In genomic region chr10:96828581-96829246, GRCm38 (mm10) we compare ENCODE assay signal across 14 mouse cellular contexts.
A peak's percentile ranks its signal among the peaks of the same experiment; 100 is the strongest.
DNase-seq lines count a peak whose midpoint lies in the region; ATAC-seq and TF ChIP-seq lines count a peak whose summit lies in the region.
"Had no signal": no experiment of that assay in that cellular context is flagged by ENCODE, and none has a peak within 500 bp of the region (broad histone marks: within the 10 kb centered on the region; RNA-seq: fewer than 3 reads in every experiment).

No protein-coding gene starts in this region.

- no peak for TF ChIP-seq CTCF in midbrain, postnatal 0 days (IDR thresholded peaks at IDR 0.05)
- TF ChIP-seq CTCF in kidney, adult 2 months (conservative IDR thresholded peaks at IDR 0.05; ENCODE audit: insufficient read depth, insufficient read length, low read depth, low read length): no peak

- no peaks in the 10 kb centered on the region for H3K27me3 ChIP-seq in forebrain, embryonic 14.5 days (replicated peaks; ENCODE audit: control insufficient read depth, insufficient read depth, low read length)
- H3K27me3 ChIP-seq in forebrain, embryonic 10.5 days (ENCODE audit: poor library complexity, severe bottlenecking): no peaks in the 10 kb centered on the region
- no peaks in the 10 kb centered on the region for H3K27me3 ChIP-seq in midbrain, postnatal 0 days (ENCODE audit: insufficient read depth, low read length)
- no peaks in the 10 kb centered on the region for H3K27me3 ChIP-seq in midbrain, embryonic 10.5 days (ENCODE audit: low read depth, poor library complexity, severe bottlenecking)
- no peaks in the 10 kb centered on the region for H3K27me3 ChIP-seq in kidney, adult 2 months (replicated peaks; ENCODE audit: control insufficient read depth, insufficient read depth, low read length)
- H3K27me3 ChIP-seq: liver, embryonic 15.5 days; Patski had no signal

- no peak overlapping the region for H3K27ac ChIP-seq in forebrain, embryonic 14.5 days (ENCODE audit: low read depth, low read length)
- H3K27ac ChIP-seq in forebrain, embryonic 10.5 days: no peak overlapping the region
- no peak overlapping the region for H3K27ac ChIP-seq in midbrain, postnatal 0 days (ENCODE audit: low read depth, low read length)
- no peak overlapping the region for H3K27ac ChIP-seq in midbrain, embryonic 10.5 days (replicated peaks)
- no peak overlapping the region for H3K27ac ChIP-seq in kidney, adult 2 months (ENCODE audit: insufficient read depth, low read depth, low read length)
- H3K27ac ChIP-seq: liver, embryonic 15.5 days had no signal

- no peaks in the 10 kb centered on the region for H3K36me3 ChIP-seq in forebrain, embryonic 14.5 days (ENCODE audit: control insufficient read depth, insufficient read depth, low read length)
- no peaks in the 10 kb centered on the region for H3K36me3 ChIP-seq in forebrain, embryonic 10.5 days (replicated peaks)
- no peaks in the 10 kb centered on the region for H3K36me3 ChIP-seq in midbrain, postnatal 0 days (ENCODE audit: insufficient read depth, low read length)
- H3K36me3 ChIP-seq in midbrain, embryonic 10.5 days: no peaks in the 10 kb centered on the region
- H3K36me3 ChIP-seq in kidney, adult 2 months (ENCODE audit: control insufficient read depth, insufficient read depth, low read length): no peaks in the 10 kb centered on the region
- H3K36me3 ChIP-seq: liver, embryonic 15.5 days had no signal

- H3K9ac ChIP-seq in forebrain, embryonic 14.5 days (ENCODE audit: low read length): no peak overlapping the region
- H3K9ac ChIP-seq in midbrain, postnatal 0 days (replicated peaks; ENCODE audit: low read length, poor library complexity, severe bottlenecking): no peak overlapping the region
- H3K9ac ChIP-seq: liver, embryonic 15.5 days had no signal

- no peaks in the 10 kb centered on the region for H3K9me3 ChIP-seq in forebrain, embryonic 14.5 days (replicated peaks; ENCODE audit: control insufficient read depth, low read length)
- no peaks in the 10 kb centered on the region for H3K9me3 ChIP-seq in forebrain, embryonic 10.5 days
- H3K9me3 ChIP-seq in midbrain, postnatal 0 days (ENCODE audit: low read length): no peaks in the 10 kb centered on the region
- H3K9me3 ChIP-seq in midbrain, embryonic 10.5 days (replicated peaks): no peaks in the 10 kb centered on the region
- H3K9me3 ChIP-seq: liver, embryonic 15.5 days had no signal

- no peak overlapping the region for H3K4me3 ChIP-seq in forebrain, embryonic 14.5 days (ENCODE audit: low read depth, low read length)
- no peak overlapping the region for H3K4me3 ChIP-seq in forebrain, embryonic 10.5 days
- H3K4me3 ChIP-seq in midbrain, postnatal 0 days (ENCODE audit: low read depth, low read length): no peak overlapping the region
- H3K4me3 ChIP-seq in midbrain, embryonic 10.5 days: no peak overlapping the region
- H3K4me3 ChIP-seq in kidney, adult 2 months (ENCODE audit: insufficient read depth, low read depth, low read length): no peak overlapping the region
- H3K4me3 ChIP-seq: liver, embryonic 15.5 days had no signal

- H3K4me2 ChIP-seq in forebrain, embryonic 14.5 days (ENCODE audit: low read length): no peak overlapping the region
- no peak overlapping the region for H3K4me2 ChIP-seq in midbrain, postnatal 0 days (ENCODE audit: low read depth, low read length, poor library complexity, severe bottlenecking)
- H3K4me2 ChIP-seq: liver, embryonic 15.5 days had no signal

- peaks cover 6% of the 10 kb centered on the region; the same call in 1 of the 2 replicates for H3K4me1 ChIP-seq in forebrain, embryonic 14.5 days (ENCODE audit: control insufficient read depth, insufficient read depth, low read length)
- peaks cover 4% of the 10 kb centered on the region for H3K4me1 ChIP-seq in forebrain, embryonic 10.5 days
- H3K4me1 ChIP-seq in midbrain, postnatal 0 days (ENCODE audit: insufficient read depth, low read length): no peaks in the 10 kb centered on the region
- H3K4me1 ChIP-seq in midbrain, embryonic 10.5 days: peaks cover 17% of the 10 kb centered on the region; the same call in 1 of the 2 replicates
- H3K4me1 ChIP-seq in kidney, adult 2 months (ENCODE audit: control insufficient read depth, insufficient read depth, low read length): no peaks in the 10 kb centered on the region
- H3K4me1 ChIP-seq: liver, embryonic 15.5 days had no signal

- 85% methylated on average over 7 of the region's 7 CpGs for WGBS in forebrain, embryonic 14.5 days
- 94% methylated on average over 7 of the region's 7 CpGs for WGBS in forebrain, embryonic 10.5 days
- 88% methylated on average over 7 of the region's 7 CpGs for WGBS in midbrain, postnatal 0 days
- 94% methylated on average over 7 of the region's 7 CpGs for WGBS in midbrain, embryonic 10.5 days
- WGBS in kidney, adult 2 months: 93% methylated on average over 7 of the region's 7 CpGs

- 0 out of 2 replicates have a peak, but pooled peaks have one; percentile 37 for ATAC-seq in forebrain, embryonic 14.5 days
- no peak for ATAC-seq in midbrain, postnatal 0 days (ENCODE audit: low FRiP score)
- no peak for ATAC-seq in erythroblast, adult 5-6 weeks (replicated peaks; ENCODE audit: low FRiP score, poor library complexity, severe bottlenecking)
- ATAC-seq: Patski had no signal

- no peak for TF ChIP-seq POLR2A in kidney, adult 2 months (IDR thresholded peaks at IDR 0.05; ENCODE audit: low read depth, low read length)

- peak; percentile 33 for DNase-seq in forebrain, embryonic 14.5 days (ENCODE audit: low spot score)
- DNase-seq in forebrain, embryonic 10.5 days (ENCODE audit: extremely low spot score, low spot score): no peak
- DNase-seq in midbrain, postnatal 0 days (ENCODE audit: low spot score): peak; percentile 35
- no peak for DNase-seq in midbrain, embryonic 10.5 days (ENCODE audit: low spot score)
- peak; percentile 78 to 83 for DNase-seq in cerebellum, postnatal 25 days
- DNase-seq in urinary bladder, adult 18-20 months (ENCODE audit: low spot score in 2 of 2): no peak
- DNase-seq in kidney, adult 2 months: no peak
- DNase-seq: adrenal gland, postnatal 14 days; gastrocnemius, postnatal 36 days; kidney, postnatal 25 days; thymus, adult 2 months had no signal

Comparison
In these comparisons a context has a peak if more than half of its experiments do, and no peak if none do; other contexts are left out.
1. DNase-seq: peak in forebrain, embryonic 14.5 days (single experiment), midbrain, postnatal 0 days (single experiment) and cerebellum, postnatal 25 days (2 of 2); none in forebrain, embryonic 10.5 days (single experiment), midbrain, embryonic 10.5 days (single experiment), urinary bladder, adult 18-20 months (0 of 2) and kidney, adult 2 months (single experiment).